Mouse (Mus musculus): ENCODE measurements around the gene Olfr27. TPM values are rescaled to one million over a fixed set of nuclear protein-coding genes. Genes with fewer than 3 reads are reported as not detected.

Gene Olfr27
- not detected in 2 replicates for polyA plus RNA-seq (2014; fragmentation: Nextera tagmentation; extraction: Ambion mirVana)

- Histone ChIP-seq H3K9ac (ENCODE audit: low read length) (no peak within 1 kb of the TSS), H3K4me2 (ENCODE audit: low read depth) (no peak within 1 kb of the TSS), H3K27ac (ENCODE audit: low read depth, low read length) (no peak within 1 kb of the TSS), H3K4me3 (ENCODE audit: low read depth, low read length) (no peak within 1 kb of the TSS), H3K36me3 (ENCODE audit: control insufficient read depth, insufficient read depth, low read length) (no peaks in the 10 kb centered on the region), H3K27me3 (ENCODE audit: control insufficient read depth, insufficient read depth, low read length) (no peaks in the 10 kb centered on the region), H3K4me1 (ENCODE audit: control insufficient read depth, insufficient read depth, low read length) (no peaks in the 10 kb centered on the region), H3K9me3 (ENCODE audit: control insufficient read depth, low read length) (no peaks in the 10 kb centered on the region)
- ATAC-seq (ENCODE audit: insufficient read depth, low FRiP score, low TSS enrichment) (no peak), DNase-seq (ENCODE audit: low spot score) (no peak)
Measured at GRCm38 (mm10) chr9:39127831-39128230, at the start of gene Olfr27. TSS of gene Olfr27 (plus strand) at chr9:39128131.

GRCm38 (mm10) chr9:39078787-39079186 is 49.1 kb upstream of the Olfr27 start, which contains the start of gene Olfr938:
TSS of gene Olfr938 (minus strand) at chr9:39078887.
- Histone ChIP-seq H3K36me3 (ENCODE audit: control insufficient read depth, insufficient read depth, low read length) (no peaks in the 10 kb centered on the region), H3K27me3 (ENCODE audit: control insufficient read depth, insufficient read depth, low read length) (no peaks in the 10 kb centered on the region), H3K4me3 (ENCODE audit: low read depth, low read length) (no peak within 1 kb of the TSS), H3K27ac (ENCODE audit: low read depth, low read length) (no peak within 1 kb of the TSS), H3K9me3 (ENCODE audit: control insufficient read depth, low read length) (no peaks in the 10 kb centered on the region), H3K4me2 (ENCODE audit: low read depth) (no peak within 1 kb of the TSS), H3K9ac (ENCODE audit: low read length) (no peak within 1 kb of the TSS), H3K4me1 (ENCODE audit: control insufficient read depth, insufficient read depth, low read length) (no peaks in the 10 kb centered on the region)
- no peak for ATAC-seq (ENCODE audit: insufficient read depth, low FRiP score, low TSS enrichment)
- no peak for DNase-seq (ENCODE audit: low spot score)
- WGBS: 93% methylated on average over 2 of the region's 2 CpGs

- no peak overlapping the region for H3K4me3 ChIP-seq (ENCODE audit: low read depth, low read length)
- H3K4me1 ChIP-seq (ENCODE audit: control insufficient read depth, insufficient read depth, low read length): no peaks in the 10 kb centered on the region
- H3K27me3 ChIP-seq (ENCODE audit: control insufficient read depth, insufficient read depth, low read length): no peaks in the 10 kb centered on the region
- WGBS: 88% methylated on average over 1 of the region's 1 CpGs
- ATAC-seq (ENCODE audit: insufficient read depth, low FRiP score, low TSS enrichment) (no peak), DNase-seq (ENCODE audit: low spot score) (no peak)
- no peak overlapping the region for H3K4me2 ChIP-seq (ENCODE audit: low read depth)
- no peaks in the 10 kb centered on the region for H3K36me3 ChIP-seq (ENCODE audit: control insufficient read depth, insufficient read depth, low read length)
- H3K9ac ChIP-seq (ENCODE audit: low read length): no peak overlapping the region
- H3K27ac ChIP-seq (ENCODE audit: low read depth, low read length): no peak overlapping the region
- no peaks in the 10 kb centered on the region for H3K9me3 ChIP-seq (ENCODE audit: control insufficient read depth, low read length)
Measured at GRCm38 (mm10) chr9:39127326-39127725, 605 bp upstream of the Olfr27 start.

GRCm38 (mm10) chr9:39152401-39152800 is 24.5 kb downstream of the Olfr27 start:
- no peaks in the 10 kb centered on the region for H3K9me3 ChIP-seq (ENCODE audit: control insufficient read depth, low read length)
- no peaks in the 10 kb centered on the region for H3K27me3 ChIP-seq (ENCODE audit: control insufficient read depth, insufficient read depth, low read length)
- H3K36me3 ChIP-seq (ENCODE audit: control insufficient read depth, insufficient read depth, low read length): no peaks in the 10 kb centered on the region
- no peak for DNase-seq (ENCODE audit: low spot score)
- H3K4me2 ChIP-seq (ENCODE audit: low read depth): no peak overlapping the region
- no peak overlapping the region for H3K27ac ChIP-seq (ENCODE audit: low read depth, low read length)
- H3K4me3 ChIP-seq (ENCODE audit: low read depth, low read length): no peak overlapping the region
- ATAC-seq (ENCODE audit: insufficient read depth, low FRiP score, low TSS enrichment): no peak
- no peaks in the 10 kb centered on the region for H3K4me1 ChIP-seq (ENCODE audit: control insufficient read depth, insufficient read depth, low read length)
- 73% methylated on average over 1 of the region's 1 CpGs for WGBS
- H3K9ac ChIP-seq (ENCODE audit: low read length): no peak overlapping the region

GRCm38 (mm10) chr9:39166004-39166403 is 38.1 kb downstream of the Olfr27 start, which contains the start of gene Olfr943:
TSS of gene Olfr943 (plus strand) at chr9:39166304.
- Histone ChIP-seq H3K27me3 (ENCODE audit: control insufficient read depth, insufficient read depth, low read length) (no peaks in the 10 kb centered on the region), H3K27ac (ENCODE audit: low read depth, low read length) (no peak within 1 kb of the TSS), H3K4me1 (ENCODE audit: control insufficient read depth, insufficient read depth, low read length) (no peaks in the 10 kb centered on the region), H3K36me3 (ENCODE audit: control insufficient read depth, insufficient read depth, low read length) (no peaks in the 10 kb centered on the region), H3K9me3 (ENCODE audit: control insufficient read depth, low read length) (no peaks in the 10 kb centered on the region), H3K4me3 (ENCODE audit: low read depth, low read length) (no peak within 1 kb of the TSS), H3K4me2 (ENCODE audit: low read depth) (no peak within 1 kb of the TSS), H3K9ac (ENCODE audit: low read length) (no peak within 1 kb of the TSS)
- ATAC-seq (ENCODE audit: insufficient read depth, low FRiP score, low TSS enrichment) (no peak), DNase-seq (ENCODE audit: low spot score) (no peak)
- 94% methylated on average over 5 of the region's 5 CpGs for WGBS

Other genes starting within 250 kb of the Olfr27 start
- gene Olfr930, start 198.3 kb upstream of the Olfr27 start, polyA plus RNA-seq (2014; fragmentation: Nextera tagmentation; extraction: Ambion mirVana): not detected in 2 replicates
- gene Olfr933, start 155.8 kb upstream of the Olfr27 start, polyA plus RNA-seq (2014; fragmentation: Nextera tagmentation; extraction: Ambion mirVana): not detected in 2 replicates
- not detected in 2 replicates for gene Olfr934, start 139.8 kb upstream of the Olfr27 start, polyA plus RNA-seq (2014; fragmentation: Nextera tagmentation; extraction: Ambion mirVana)
- not detected in 2 replicates for gene Olfr935, start 128.4 kb upstream of the Olfr27 start, polyA plus RNA-seq (2014; fragmentation: Nextera tagmentation; extraction: Ambion mirVana)
- gene Olfr146, start 104.8 kb upstream of the Olfr27 start, polyA plus RNA-seq (2014; fragmentation: Nextera tagmentation; extraction: Ambion mirVana): not detected in 2 replicates
- gene Olfr937, start 63.2 kb upstream of the Olfr27 start, polyA plus RNA-seq (2014; fragmentation: Nextera tagmentation; extraction: Ambion mirVana): not detected in 2 replicates
- not detected in 2 replicates for gene Olfr938, start 49.2 kb upstream of the Olfr27 start, polyA plus RNA-seq (2014; fragmentation: Nextera tagmentation; extraction: Ambion mirVana)
- not detected in 2 replicates for gene Olfr943, start 38.2 kb downstream of the Olfr27 start, polyA plus RNA-seq (2014; fragmentation: Nextera tagmentation; extraction: Ambion mirVana)
- not detected in 2 replicates for gene Olfr944, start 73.8 kb downstream of the Olfr27 start, polyA plus RNA-seq (2014; fragmentation: Nextera tagmentation; extraction: Ambion mirVana)
- not detected in 2 replicates for gene Olfr1537, start 121.9 kb downstream of the Olfr27 start, polyA plus RNA-seq (2014; fragmentation: Nextera tagmentation; extraction: Ambion mirVana)
- gene Olfr945, start 148.7 kb downstream of the Olfr27 start, polyA plus RNA-seq (2014; fragmentation: Nextera tagmentation; extraction: Ambion mirVana): not detected in 2 replicates
- not detected in 2 replicates for gene Olfr948, start 197.9 kb downstream of the Olfr27 start, polyA plus RNA-seq (2014; fragmentation: Nextera tagmentation; extraction: Ambion mirVana)

Data from neural tube, embryonic 11.5 days (tissue).